Mouse (Mus musculus) CH12.LX (cell line): ENCODE results near the gene Ncbp2.

ENCODE experiments used
- CTCF ChIP-seq, 2 experiments: IDR thresholded peaks in 1 of 2; conservative IDR thresholded peaks in 1 of 2; 2 replicates each; pipeline ENCODE4 v1.5.1; 2011 to 2012; ENCODE audit warnings: low read depth in 2 of 2, low read length in 2 of 2, improper control_type of control experiment in 1 of 2, inconsistent platforms in 1 of 2, mild to moderate bottlenecking in 1 of 2, moderate library complexity in 1 of 2
- E2F4 ChIP-seq: IDR thresholded peaks from 2 replicates; pipeline ENCODE4 v1.6.1; 2011; ENCODE audit warnings: low read depth, low read length, improper control_type of control experiment; ENCODE audit not compliant: insufficient replicate concordance
- ELF1 ChIP-seq: IDR thresholded peaks from 2 replicates; pipeline ENCODE4 v1.6.1; 2014; ENCODE audit warnings: low read depth, mild to moderate bottlenecking, inconsistent platforms, low read length, improper control_type of control experiment
- ETS1 ChIP-seq: conservative IDR thresholded peaks from 2 replicates; pipeline ENCODE4 v1.6.1; 2012; ENCODE audit warnings: low read depth, mild to moderate bottlenecking, inconsistent platforms, low read length, improper control_type of control experiment, moderate library complexity
- GABPA ChIP-seq: IDR thresholded peaks from 2 replicates; pipeline ENCODE4 v1.6.1; 2012; ENCODE audit warnings: low read depth, low read length, improper control_type of control experiment, inconsistent platforms; ENCODE audit not compliant: insufficient replicate concordance
- HCFC1 ChIP-seq: IDR thresholded peaks from 2 replicates; pipeline ENCODE4 v1.6.1; 2012; ENCODE audit warnings: low read depth, mild to moderate bottlenecking, inconsistent platforms, low read length, improper control_type of control experiment
- MAFK ChIP-seq: IDR thresholded peaks from 2 replicates; pipeline ENCODE4 v1.6.1; 2011; ENCODE audit warnings: low read length, improper control_type of control experiment; ENCODE audit not compliant: insufficient replicate concordance
- POLR2A ChIP-seq: IDR thresholded peaks from 2 replicates; pipeline ENCODE4 v1.6.1; 2011; ENCODE audit warnings: low read depth, mild to moderate bottlenecking, improper control_type of control experiment, low read length
- USF2 ChIP-seq: conservative IDR thresholded peaks from 2 replicates; pipeline ENCODE4 v1.6.1; 2011; ENCODE audit warnings: low read depth, low read length, improper control_type of control experiment
- ZC3H11A ChIP-seq: IDR thresholded peaks from 2 replicates; pipeline ENCODE4 v1.6.1; 2012; ENCODE audit warnings: low read depth, mild to moderate bottlenecking, inconsistent platforms, low read length, improper control_type of control experiment
- ZMIZ1 ChIP-seq: IDR thresholded peaks from 2 replicates; pipeline ENCODE4 v1.6.1; 2012; ENCODE audit warnings: low read depth, mild to moderate bottlenecking, inconsistent platforms, low read length, improper control_type of control experiment

GRCm38 (mm10) chr16:31943980-31944379 is 4.3 kb upstream of the Ncbp2 start:
- TF ChIP-seq POLR2A (no peak), USF2 (no peak), CTCF (conservative IDR thresholded peaks at IDR 0.05 in 1 of 2, IDR thresholded peaks at IDR 0.05 in 1 of 2; ENCODE audit: low read depth in 2 of 2, low read length in 2 of 2) (peak; percentile 82 to 91), E2F4 (no peak), ELF1 (no peak), MAFK (no peak), ZC3H11A (no peak), ZMIZ1 (no peak), ETS1 (no peak), HCFC1 (no peak), GABPA (no peak)
